Mouse (Mus musculus) forebrain, embryonic 13.5 days (tissue): ENCODE results near the gene Capn5. TPM values are rescaled to one million over a fixed set of nuclear protein-coding genes. Genes with fewer than 3 reads are reported as not detected.

Source experiments
- ATAC-seq: fragments of 200-750 bp; cut with Nextera tagmentation; 2 replicates; pipeline ENCODE4 v1.8.0; 2017
- H3K27ac ChIP-seq: fragments of 300-500 bp; sonication (generic); 2 replicates; pipeline ENCODE4 v1.5.1; 2015; ENCODE audit warnings: inconsistent platforms, mild to moderate bottlenecking, moderate library complexity
- H3K27me3 ChIP-seq: fragments of 300-500 bp; sonication (generic); 2 replicates; pipeline ENCODE4 v1.6.1; 2015; ENCODE audit warnings: mild to moderate bottlenecking, inconsistent platforms
- H3K36me3 ChIP-seq: fragments of 300-500 bp; sonication (generic); 2 replicates; pipeline ENCODE4 v1.6.1; 2015; ENCODE audit warnings: mild to moderate bottlenecking, inconsistent platforms; ENCODE audit not compliant: poor library complexity, severe bottlenecking
- H3K4me1 ChIP-seq: fragments of 300-500 bp; sonication (generic); 2 replicates; pipeline ENCODE4 v1.6.1; 2015; ENCODE audit warnings: inconsistent platforms
- H3K4me2 ChIP-seq: fragments of 300-500 bp; sonication (generic); 2 replicates; pipeline ENCODE4 v1.6.1; 2015; ENCODE audit warnings: inconsistent platforms, mild to moderate bottlenecking, moderate library complexity
- H3K4me3 ChIP-seq: fragments of 300-500 bp; sonication (generic); 2 replicates; pipeline ENCODE4 v1.5.1; 2015; ENCODE audit warnings: mild to moderate bottlenecking, inconsistent platforms
- H3K9ac ChIP-seq: fragments of 300-500 bp; sonication (generic); 2 replicates; pipeline ENCODE4 v1.6.1; 2015; ENCODE audit warnings: mild to moderate bottlenecking, inconsistent platforms
- H3K9me3 ChIP-seq: fragments of 300-500 bp; sonication (generic); replicated peaks from 2 replicates; pipeline ENCODE4 v1.6.1; 2016; ENCODE audit warnings: inconsistent platforms
- WGBS: fragments of 180-500 bp; shearing (Covaris S2); methylation state at CpG from one replicate; pipeline ENCODE4 v1.1.7; 2015; 5-methylcytosine and 5-hydroxymethylcytosine counted together
- polyA plus RNA-seq: library from polyadenylated mRNA; unstranded; fragments of >200 nt; fragmentation: Nextera tagmentation; extraction: Ambion mirVana; gene quantifications from 2 replicates; pipeline ENCODE4 v1.2.1, GENCODE M21; 2015

Capn5 gene
- polyA plus RNA-seq, 1 experiment from 2014 or later = 9.3 TPM

- ATAC-seq = no peak
- Histone ChIP-seq H3K36me3 (no peaks in the 10 kb centered on the region), H3K4me3 (no peak overlapping the region), H3K9ac (peak overlapping the region; percentile 40), H3K4me1 (peaks cover 18% of the 10 kb centered on the region), H3K9me3 (no peaks in the 10 kb centered on the region), H3K4me2 (no peak overlapping the region), H3K27ac (no peak overlapping the region), H3K27me3 (no peaks in the 10 kb centered on the region; the same call in 1 of the 2 replicates)
- 72% methylated on average over 16 of the region's 16 CpGs for WGBS
Measured at GRCm38 (mm10) chr7:98104481-98105435, 73.3 kb downstream of the Capn5 start.

- no peaks in the 10 kb centered on the region for H3K9me3 ChIP-seq
- no peak overlapping the region for H3K4me2 ChIP-seq
- no peak overlapping the region for H3K4me3 ChIP-seq
- H3K9ac ChIP-seq = no peak overlapping the region
- no peak for ATAC-seq
- H3K4me1 ChIP-seq = peaks cover 18% of the 10 kb centered on the region
- H3K36me3 ChIP-seq = no peaks in the 10 kb centered on the region
- H3K27ac ChIP-seq = no peak overlapping the region
- WGBS = 86% methylated on average over 5 of the region's 5 CpGs
- H3K27me3 ChIP-seq = no peaks in the 10 kb centered on the region; the same call in 1 of the 2 replicates
Measured at GRCm38 (mm10) chr7:98103942-98104292, 74.2 kb downstream of the Capn5 start.

DNA sequence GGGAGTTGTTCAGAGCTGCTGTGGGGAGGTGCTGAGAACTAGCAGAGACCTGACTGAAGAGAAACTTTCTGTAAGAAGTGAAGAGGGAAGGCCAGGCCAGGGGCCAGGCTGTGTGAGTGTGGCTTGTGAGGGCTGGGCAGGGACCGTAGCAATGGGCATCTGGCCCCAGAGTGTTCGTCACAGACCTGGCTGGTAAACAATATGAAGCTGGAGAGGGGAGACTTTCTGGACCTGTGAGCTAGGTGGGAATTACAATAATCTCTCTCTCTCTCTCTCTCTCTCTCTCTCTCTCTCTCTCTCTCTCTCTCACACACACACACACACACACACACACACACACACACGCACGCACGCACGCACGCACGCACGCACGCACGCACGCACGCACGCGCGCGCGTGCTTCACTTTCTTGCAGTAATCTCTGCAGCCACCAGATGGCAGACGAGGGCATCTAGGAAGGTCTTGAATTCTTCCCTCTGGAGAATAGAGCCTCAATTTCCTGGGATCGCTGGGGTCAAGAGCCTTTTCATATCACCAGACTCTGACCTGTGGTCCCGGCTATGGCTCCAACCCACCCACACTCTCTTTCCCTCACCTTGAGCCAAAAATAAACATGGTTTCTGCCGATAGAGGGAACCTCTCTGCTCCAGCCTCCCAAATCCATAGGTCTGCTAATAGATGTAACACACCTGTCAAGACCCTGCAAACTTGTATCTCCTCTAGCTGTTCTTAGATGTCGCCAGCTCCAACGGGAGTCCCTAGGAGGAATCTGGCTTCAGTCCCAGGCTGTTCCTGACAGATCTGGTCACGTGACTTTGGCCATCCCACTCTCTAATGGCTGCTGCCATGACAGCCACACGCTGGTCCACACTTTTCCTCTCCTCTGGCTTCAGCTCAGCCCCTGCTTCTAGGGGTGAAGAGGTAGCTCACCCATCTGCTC lies 74.8 kb downstream of the Capn5 start:
- Histone ChIP-seq H3K27ac (peak overlapping the region; percentile 32; the same call in 1 of the 2 replicates), H3K9me3 (no peaks in the 10 kb centered on the region), H3K9ac (peak overlapping the region; percentile 63), H3K36me3 (no peaks in the 10 kb centered on the region), H3K4me1 (peaks cover 18% of the 10 kb centered on the region), H3K4me3 (peak overlapping the region; percentile 34), H3K4me2 (peak overlapping the region; percentile 60), H3K27me3 (no peaks in the 10 kb centered on the region; the same call in 1 of the 2 replicates)
- ATAC-seq = peak; percentile 78
- WGBS = 15% methylated on average over 24 of the region's 26 CpGs

- no peaks in the 10 kb centered on the region for H3K9me3 ChIP-seq
- peak; percentile 26; the same call in 1 of the 2 replicates for ATAC-seq
- peak overlapping the region; percentile 32; the same call in 1 of the 2 replicates for H3K27ac ChIP-seq
- H3K27me3 ChIP-seq = no peaks in the 10 kb centered on the region; the same call in 1 of the 2 replicates
- H3K9ac ChIP-seq = peak overlapping the region; percentile 63
- peaks cover 6% of the 10 kb centered on the region for H3K36me3 ChIP-seq
- WGBS = 94% methylated on average over 11 of the region's 11 CpGs
- peak overlapping the region; percentile 34 for H3K4me3 ChIP-seq
- H3K4me1 ChIP-seq = peaks cover 18% of the 10 kb centered on the region
- peak overlapping the region; percentile 60 for H3K4me2 ChIP-seq
Measured at GRCm38 (mm10) chr7:98102488-98102887, 75.6 kb downstream of the Capn5 start.

DNA sequence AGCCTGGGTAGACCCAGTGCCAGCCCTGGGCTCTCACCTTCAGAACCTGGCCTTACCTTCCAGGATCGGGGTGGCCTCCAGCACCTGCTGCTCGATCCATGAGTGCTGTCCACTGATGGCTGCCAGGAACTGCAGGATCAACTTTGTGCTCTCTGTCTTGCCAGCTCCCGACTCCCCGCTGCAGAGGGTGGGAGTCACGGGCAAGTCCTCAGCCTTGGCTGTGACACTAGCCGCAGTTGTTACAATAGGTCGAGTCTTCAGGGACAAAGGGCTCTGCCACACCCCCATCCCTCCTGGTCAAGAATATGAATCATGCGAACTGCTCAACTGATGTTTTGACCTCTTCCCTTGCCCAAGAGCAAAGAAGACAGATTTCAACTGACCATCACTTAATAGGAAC lies 80.5 kb downstream of the Capn5 start:
- Histone ChIP-seq H3K27me3 (no peaks in the 10 kb centered on the region), H3K9ac (no peak overlapping the region), H3K4me2 (no peak overlapping the region), H3K4me3 (no peak overlapping the region), H3K27ac (no peak overlapping the region), H3K36me3 (peaks cover 22% of the 10 kb centered on the region), H3K4me1 (0 out of 2 replicates have a peak, but pooled peaks cover 13% of the 10 kb centered on the region), H3K9me3 (no peaks in the 10 kb centered on the region)
- no peak for ATAC-seq
- 95% methylated on average over 8 of the region's 8 CpGs for WGBS

DNA sequence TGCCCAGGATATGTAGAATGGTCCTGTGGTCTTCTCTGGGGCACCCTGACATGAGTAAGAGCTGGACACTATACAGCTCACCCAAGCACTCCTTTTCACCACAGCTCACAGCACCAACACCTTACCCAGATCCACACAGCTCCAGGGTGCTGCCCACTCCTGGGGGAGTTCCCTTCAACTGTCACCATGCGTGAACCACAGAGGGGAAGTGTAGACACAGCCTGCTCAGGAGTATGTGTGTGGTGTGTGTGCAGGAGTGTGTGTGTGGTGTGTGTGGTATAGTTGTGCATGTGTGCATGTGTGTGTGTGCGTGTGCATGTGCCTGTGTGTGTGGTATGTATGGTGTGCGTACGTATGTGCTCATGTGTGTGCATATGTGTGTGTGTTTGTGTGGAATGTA lies 82.2 kb downstream of the Capn5 start:
- H3K27me3 ChIP-seq = no peaks in the 10 kb centered on the region
- no peaks in the 10 kb centered on the region for H3K4me1 ChIP-seq
- H3K9ac ChIP-seq = no peak overlapping the region
- H3K4me3 ChIP-seq = no peak overlapping the region
- peaks cover 22% of the 10 kb centered on the region for H3K36me3 ChIP-seq
- 97% methylated on average over 4 of the region's 4 CpGs for WGBS
- ATAC-seq = no peak
- no peak overlapping the region for H3K4me2 ChIP-seq
- H3K27ac ChIP-seq = no peak overlapping the region
- H3K9me3 ChIP-seq = no peaks in the 10 kb centered on the region

GRCm38 (mm10) chr7:98086346-98086745 lies 91.7 kb downstream of the Capn5 start:
- no peak overlapping the region for H3K4me3 ChIP-seq
- no peak overlapping the region for H3K9ac ChIP-seq
- no peaks in the 10 kb centered on the region for H3K9me3 ChIP-seq
- no peak overlapping the region for H3K27ac ChIP-seq
- peaks cover 10% of the 10 kb centered on the region for H3K4me1 ChIP-seq
- H3K4me2 ChIP-seq = no peak overlapping the region
- no peaks in the 10 kb centered on the region for H3K36me3 ChIP-seq
- WGBS = 56% methylated on average over 2 of the region's 2 CpGs
- H3K27me3 ChIP-seq = no peaks in the 10 kb centered on the region
- ATAC-seq = no peak

GRCm38 (mm10) chr7:98085314-98085713 lies 92.8 kb downstream of the Capn5 start:
- Histone ChIP-seq H3K27ac (no peak overlapping the region), H3K4me1 (peaks cover 10% of the 10 kb centered on the region), H3K9ac (0 out of 2 replicates have a peak overlapping the region, but pooled peaks have one; percentile 8), H3K27me3 (no peaks in the 10 kb centered on the region), H3K36me3 (0 out of 2 replicates have a peak, but pooled peaks cover 5% of the 10 kb centered on the region), H3K9me3 (no peaks in the 10 kb centered on the region), H3K4me2 (no peak overlapping the region), H3K4me3 (no peak overlapping the region)
- 82% methylated on average over 7 of the region's 7 CpGs for WGBS
- ATAC-seq = no peak

DNA sequence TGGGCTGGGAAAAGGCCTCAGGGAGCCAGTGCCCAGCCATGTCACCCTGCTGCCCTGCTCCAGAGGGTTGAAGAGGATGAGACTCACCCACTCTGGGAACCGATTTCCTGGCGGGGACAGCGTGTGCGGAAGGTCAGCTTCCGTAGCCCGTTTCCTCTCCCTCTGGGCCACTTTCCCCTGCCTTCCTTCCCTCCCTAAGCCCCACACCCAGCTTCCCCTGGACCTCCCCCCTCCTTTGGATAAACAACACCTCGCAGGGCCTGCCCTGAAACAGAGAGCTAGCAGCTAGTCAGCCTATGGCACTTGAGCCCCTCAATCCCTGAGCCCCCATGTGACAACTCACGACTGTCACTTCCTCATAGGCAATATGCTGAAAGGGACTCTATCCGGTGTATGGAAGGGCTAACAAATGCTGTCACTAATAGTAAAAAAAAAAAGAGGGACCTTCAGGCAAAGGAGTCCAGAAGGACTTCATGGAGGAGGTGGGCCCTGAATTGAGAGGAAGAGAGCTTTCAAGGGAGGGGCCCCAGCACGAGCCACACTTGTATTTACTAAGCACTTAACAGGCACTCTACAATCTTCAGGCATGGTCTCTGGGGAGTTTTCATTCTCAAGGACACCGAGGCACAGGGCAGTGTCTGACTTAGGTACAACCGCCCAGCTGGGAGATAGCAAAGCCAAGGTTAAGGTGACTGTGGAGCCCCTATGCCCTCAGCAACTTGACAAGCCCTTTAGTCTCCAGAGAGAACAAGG lies 93.4 kb downstream of the Capn5 start:
- H3K9me3 ChIP-seq = no peaks in the 10 kb centered on the region
- H3K4me3 ChIP-seq = no peak overlapping the region
- no peak overlapping the region for H3K4me2 ChIP-seq
- H3K9ac ChIP-seq = peak overlapping the region; percentile 8; the same call in 1 of the 2 replicates
- H3K4me1 ChIP-seq = peaks cover 10% of the 10 kb centered on the region
- ATAC-seq = no peak
- H3K36me3 ChIP-seq = peaks cover 8% of the 10 kb centered on the region; the same call in 1 of the 2 replicates
- WGBS = 73% methylated on average over 12 of the region's 12 CpGs
- no peak overlapping the region for H3K27ac ChIP-seq
- H3K27me3 ChIP-seq = no peaks in the 10 kb centered on the region

GRCm38 (mm10) chr7:98082376-98082775 lies 95.7 kb downstream of the Capn5 start:
- Histone ChIP-seq H3K9ac (no peak overlapping the region), H3K4me3 (no peak overlapping the region), H3K36me3 (peaks cover 25% of the 10 kb centered on the region), H3K4me1 (peaks cover 10% of the 10 kb centered on the region), H3K9me3 (no peaks in the 10 kb centered on the region), H3K4me2 (no peak overlapping the region), H3K27me3 (no peaks in the 10 kb centered on the region), H3K27ac (no peak overlapping the region)
- 9% methylated on average over 5 of the region's 5 CpGs for WGBS
- peak; percentile 67; the same call in 1 of the 2 replicates for ATAC-seq

DNA sequence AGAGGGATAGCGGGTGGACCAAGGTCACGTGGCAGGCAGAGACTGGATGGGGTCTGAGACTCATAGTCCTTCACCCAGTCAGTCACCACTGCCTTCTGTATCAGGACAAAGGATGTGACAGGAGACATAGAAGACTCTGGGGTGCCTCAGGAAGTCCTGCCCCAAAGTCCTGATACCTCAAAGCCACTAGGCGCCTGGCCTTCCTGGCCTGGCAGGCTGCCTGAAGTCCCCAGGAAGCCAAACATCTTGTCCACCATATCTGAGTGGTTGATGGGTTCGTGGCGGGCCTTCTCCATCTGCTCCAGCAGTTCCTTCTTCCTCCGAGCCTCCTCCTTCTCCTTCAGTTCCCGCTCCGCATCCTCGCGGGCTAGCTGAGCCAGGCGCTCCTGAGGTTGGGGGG lies 100.6 kb downstream of the Capn5 start:
- Histone ChIP-seq H3K36me3 (peaks cover 48% of the 10 kb centered on the region), H3K27ac (no peak overlapping the region), H3K27me3 (no peaks in the 10 kb centered on the region), H3K9ac (no peak overlapping the region), H3K9me3 (no peaks in the 10 kb centered on the region), H3K4me1 (peaks cover 8% of the 10 kb centered on the region), H3K4me3 (no peak overlapping the region), H3K4me2 (no peak overlapping the region)
- ATAC-seq = no peak
- 93% methylated on average over 11 of the region's 11 CpGs for WGBS
